Mouse (Mus musculus) ES-E14 (cell line): ENCODE data around the gene Smyd3.

ENCODE experiments used
- CHD2 ChIP-seq: IDR thresholded peaks from 2 replicates; pipeline ENCODE4 v1.6.1; 2014; ENCODE audit warnings: mild to moderate bottlenecking, low read depth, low read length, inconsistent platforms
- HCFC1 ChIP-seq: IDR thresholded peaks from 2 replicates; pipeline ENCODE4 v1.6.1; 2012; ENCODE audit warnings: low read length, inconsistent platforms, borderline replicate concordance; ENCODE audit not compliant: insufficient read depth
- ZC3H11A ChIP-seq: IDR thresholded peaks from 2 replicates; pipeline ENCODE4 v1.6.1; 2012; ENCODE audit warnings: low read depth, mild to moderate bottlenecking, inconsistent platforms, low read length, borderline replicate concordance
- ZNF384 ChIP-seq: IDR thresholded peaks from 2 replicates; pipeline ENCODE4 v1.6.1; 2012; ENCODE audit warnings: low read depth, low read length, inconsistent platforms

- TF ChIP-seq HCFC1 (no peak), CHD2 (no peak), ZNF384 (no peak), ZC3H11A (no peak)
Observed at GRCm38 (mm10) chr1:179254531-179254930, 263.3 kb downstream of the Smyd3 start.
